Mouse (Mus musculus) testis, adult 2 months (tissue): ENCODE measurements around the gene Ces1e.

ENCODE experiments used
- CTCF ChIP-seq: fragments of 200-500 bp; IDR thresholded peaks from 2 replicates; pipeline ENCODE4 v1.5.1; 2012; ENCODE audit warnings: low read depth, mild to moderate bottlenecking, inconsistent platforms, low read length, moderate library complexity; ENCODE audit not compliant: control insufficient read depth, insufficient read depth, insufficient replicate concordance
- POLR2A ChIP-seq: fragments of 200-500 bp; IDR thresholded peaks from 2 replicates; pipeline ENCODE4 v1.6.1; 2012; ENCODE audit warnings: low read depth, mild to moderate bottlenecking, inconsistent platforms, low read length, moderate library complexity; ENCODE audit not compliant: control insufficient read depth

- TF ChIP-seq CTCF, result no peak
- no peak for TF ChIP-seq POLR2A
These were observed 57.4 kb downstream of the Ces1e start for GRCm38 (mm10) chr8:93171846-93172590.
